Mouse (Mus musculus) kidney, embryonic 14.5 days (tissue): Measurements from ENCODE around the gene Cd63. TPM values are rescaled to one million over a fixed set of nuclear protein-coding genes. Genes with fewer than 3 reads are reported as not detected.

Experiments used
- ATAC-seq: fragments of 200-750 bp; cut with Nextera tagmentation; 2 replicates; pipeline ENCODE4 v1.8.0; 2017; ENCODE audit warnings: moderate number of reproducible peaks, mild to moderate bottlenecking, moderate TSS enrichment, moderate library complexity; ENCODE audit not compliant: low FRiP score, low TSS enrichment
- H3K27ac ChIP-seq: fragments of 300-500 bp; sonication (generic); 2 replicates; pipeline ENCODE4 v1.5.1; 2014; ENCODE audit warnings: low read depth, mild to moderate bottlenecking, low read length, moderate library complexity, mixed read lengths
- H3K27me3 ChIP-seq: fragments of 300-500 bp; sonication (generic); 2 replicates; pipeline ENCODE4 v1.6.1; 2014; ENCODE audit warnings: mild to moderate bottlenecking, low read length; ENCODE audit not compliant: control insufficient read depth, insufficient read depth
- H3K36me3 ChIP-seq: fragments of 300-500 bp; sonication (generic); 2 replicates; pipeline ENCODE4 v1.6.1; 2014; ENCODE audit warnings: low read length, mixed read lengths; ENCODE audit not compliant: control insufficient read depth, insufficient read depth
- H3K4me1 ChIP-seq: fragments of 300-500 bp; sonication (generic); 2 replicates; pipeline ENCODE4 v1.6.1; 2014; ENCODE audit warnings: low read length, mixed read lengths; ENCODE audit not compliant: control insufficient read depth, insufficient read depth
- H3K4me2 ChIP-seq: fragments of 300-500 bp; sonication (generic); replicated peaks from 2 replicates; pipeline ENCODE4 v1.6.1; 2014; ENCODE audit warnings: low read depth, mild to moderate bottlenecking, low read length
- H3K4me3 ChIP-seq: fragments of 300-500 bp; sonication (generic); 2 replicates; pipeline ENCODE4 v1.5.1; 2014; ENCODE audit warnings: mild to moderate bottlenecking, low read length
- H3K9ac ChIP-seq: fragments of 300-500 bp; sonication (generic); 2 replicates; pipeline ENCODE4 v1.6.1; 2014; ENCODE audit warnings: low read depth, mild to moderate bottlenecking, low read length, moderate library complexity
- H3K9me3 ChIP-seq: fragments of 300-500 bp; sonication (generic); 2 replicates; pipeline ENCODE4 v1.6.1; 2016; ENCODE audit warnings: low read length; ENCODE audit not compliant: control insufficient read depth
- WGBS: fragments of 180-500 bp; shearing (Covaris S2); extraction: QIAGEN DNeasy Blood & Tissue Kit; methylation state at CpG from one replicate; pipeline ENCODE4 v1.1.7; 2014; 5-methylcytosine and 5-hydroxymethylcytosine counted together
- polyA plus RNA-seq: library from polyadenylated mRNA; unstranded; fragments of >200 nt; fragmentation: Nextera tagmentation; extraction: Ambion mirVana; gene quantifications from 2 replicates; pipeline ENCODE4 v1.2.1, GENCODE M21; 2014

Gene Cd63
- polyA plus RNA-seq, 1 experiment from 2014 or later, result 479 TPM

- Histone ChIP-seq H3K4me1 (peaks cover 22% of the 10 kb centered on the region), H3K4me2 (no peak overlapping the region), H3K27me3 (no peaks in the 10 kb centered on the region), H3K36me3 (peaks cover 26% of the 10 kb centered on the region; the same call in 1 of the 2 replicates), H3K9ac (no peak overlapping the region), H3K9me3 (no peaks in the 10 kb centered on the region), H3K27ac (peak overlapping the region; percentile 14; the same call in 1 of the 2 replicates), H3K4me3 (no peak overlapping the region)
- ATAC-seq, result no peak
- WGBS, result 82% methylated on average over 7 of the region's 7 CpGs
These were observed 19.2 kb downstream of the Cd63 start for GRCm38 (mm10) chr10:128919966-128920365.

- Histone ChIP-seq H3K4me2 (no peak overlapping the region), H3K4me1 (peaks cover 22% of the 10 kb centered on the region)
- 70% methylated on average over 3 of the region's 3 CpGs for WGBS
These were observed 20.0 kb downstream of the Cd63 start for GRCm38 (mm10) chr10:128920736-128921161.

GRCm38 (mm10) chr10:128921251-128921650, 20.5 kb downstream of the Cd63 start:
- Histone ChIP-seq H3K27me3 (no peaks in the 10 kb centered on the region), H3K4me3 (no peak overlapping the region), H3K27ac (peak overlapping the region; percentile 14; the same call in 1 of the 2 replicates), H3K4me1 (peaks cover 22% of the 10 kb centered on the region), H3K36me3 (peaks cover 25% of the 10 kb centered on the region; the same call in 1 of the 2 replicates), H3K4me2 (no peak overlapping the region), H3K9me3 (no peaks in the 10 kb centered on the region), H3K9ac (no peak overlapping the region)
- ATAC-seq, result no peak
- 56% methylated on average over 1 of the region's 1 CpGs for whole genome bisulfite sequencing

More at GRCm38 (mm10) chr10:128920736-128921161, 20.0 kb downstream of the Cd63 start:
- H3K27me3 ChIP-seq, result no peaks in the 10 kb centered on the region
- peak overlapping the region; percentile 14; the same call in 1 of the 2 replicates for H3K27ac ChIP-seq
- no peak overlapping the region for H3K9ac ChIP-seq
- H3K36me3 ChIP-seq, result peaks cover 26% of the 10 kb centered on the region; the same call in 1 of the 2 replicates
- H3K4me3 ChIP-seq, result no peak overlapping the region
- ATAC-seq, result no peak
- no peaks in the 10 kb centered on the region for H3K9me3 ChIP-seq

GRCm38 (mm10) chr10:128921883-128922821, 21.4 kb downstream of the Cd63 start:
- H3K4me2 ChIP-seq, result peak overlapping the region; percentile 57
- ATAC-seq, result no peak
- no peak overlapping the region for H3K27ac ChIP-seq
- H3K36me3 ChIP-seq, result peaks cover 18% of the 10 kb centered on the region; the same call in 1 of the 2 replicates
- peaks cover 22% of the 10 kb centered on the region for H3K4me1 ChIP-seq
- H3K9ac ChIP-seq, result peak overlapping the region; percentile 73; the same call in 1 of the 2 replicates
- H3K27me3 ChIP-seq, result no peaks in the 10 kb centered on the region
- no peaks in the 10 kb centered on the region for H3K9me3 ChIP-seq
- WGBS, result 70% methylated on average over 16 of the region's 16 CpGs
- H3K4me3 ChIP-seq, result peak overlapping the region; percentile 57

- Histone ChIP-seq H3K27ac (peak within 1 kb of the TSS; percentile 89), H3K27me3 (no peaks in the 10 kb centered on the region), H3K9me3 (no peaks in the 10 kb centered on the region), H3K4me1 (peaks cover 22% of the 10 kb centered on the region), H3K9ac (peak within 1 kb of the TSS; percentile 73), H3K4me2 (peak within 1 kb of the TSS; percentile 57), H3K4me3 (peak within 1 kb of the TSS; percentile 57), H3K36me3 (peaks cover 12% of the 10 kb centered on the region; the same call in 1 of the 2 replicates)
- 7% methylated on average over 1 of the region's 1 CpGs for WGBS
- ATAC-seq, result no peak
These were observed 21.9 kb downstream of the Cd63 start, which contains the start of gene Rdh5 for GRCm38 (mm10) chr10:128922822-128923012. Rdh5 (minus strand) TSS chr10:128922888.

GRCm38 (mm10) chr10:128923013-128923691, 22.4 kb downstream of the Cd63 start:
- WGBS, result under 1% methylated on average over 42 of the region's 42 CpGs
- Histone ChIP-seq H3K27me3 (0 out of 2 replicates have a peak, but pooled peaks cover 2% of the 10 kb centered on the region), H3K4me1 (peaks cover 22% of the 10 kb centered on the region), H3K36me3 (0 out of 2 replicates have a peak, but pooled peaks cover 9% of the 10 kb centered on the region), H3K4me3 (peak overlapping the region; percentile 57), H3K9me3 (no peaks in the 10 kb centered on the region), H3K4me2 (peak overlapping the region; percentile 57), H3K27ac (peak overlapping the region; percentile 89), H3K9ac (peak overlapping the region; percentile 73)
- ATAC-seq, result peak; percentile 96

DNA sequence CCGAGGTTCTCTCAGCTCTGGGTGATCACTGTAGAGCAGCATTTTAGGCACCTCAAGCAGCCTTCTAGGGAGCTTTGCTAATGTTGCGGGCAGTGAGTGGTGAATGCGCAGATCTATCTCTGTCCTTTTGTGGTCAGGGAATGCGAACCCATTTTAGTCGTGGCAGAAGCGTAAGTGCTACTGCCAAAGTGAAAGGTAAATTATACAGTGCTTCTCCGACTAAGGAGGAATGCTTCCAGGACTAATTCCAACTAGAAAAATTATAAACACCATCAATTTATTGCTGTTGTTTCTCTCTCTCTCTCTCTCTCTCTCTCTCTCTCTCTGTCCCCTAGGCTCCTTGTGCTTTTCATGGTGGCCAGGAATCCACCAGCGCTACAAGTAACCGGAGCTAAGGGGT, 23.1 kb downstream of the Cd63 start, which contains the start of gene Bloc1s1:
Gene Bloc1s1, minus strand, starts transcription at position 101 of the 400 bp plus-strand sequence.
- Histone ChIP-seq H3K9me3 (no peaks in the 10 kb centered on the region), H3K9ac (peak within 1 kb of the TSS; percentile 73), H3K4me3 (peak within 1 kb of the TSS; percentile 57), H3K27ac (peak within 1 kb of the TSS; percentile 89), H3K4me2 (peak within 1 kb of the TSS; percentile 57), H3K4me1 (peaks cover 22% of the 10 kb centered on the region), H3K36me3 (0 out of 2 replicates have a peak, but pooled peaks cover 4% of the 10 kb centered on the region), H3K27me3 (0 out of 2 replicates have a peak, but pooled peaks cover 6% of the 10 kb centered on the region)
- 69% methylated on average over 9 of the region's 9 CpGs for WGBS
- no peak for ATAC-seq

DNA sequence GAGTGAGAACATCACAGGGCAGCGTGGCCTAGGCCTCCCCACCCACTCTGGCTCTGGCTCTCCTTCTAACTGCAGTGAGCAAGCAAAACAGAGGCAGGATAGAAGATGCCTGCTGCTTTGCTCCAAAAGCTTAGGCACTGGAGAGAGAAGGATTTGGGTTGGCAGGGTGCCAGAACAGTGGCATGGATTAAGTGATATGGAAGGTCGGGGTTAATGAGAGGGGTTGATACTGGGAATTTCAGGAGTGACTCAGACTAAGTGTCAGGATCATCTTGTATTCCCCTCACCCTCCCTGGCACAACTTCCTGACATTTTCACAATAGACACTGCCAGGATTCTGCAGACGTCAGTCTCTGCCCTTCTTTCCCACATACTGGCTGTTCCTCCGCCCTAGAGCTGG, 27.6 kb downstream of the Cd63 start:
- no peak overlapping the region for H3K4me2 ChIP-seq
- no peak overlapping the region for H3K4me3 ChIP-seq
- no peaks in the 10 kb centered on the region for H3K9me3 ChIP-seq
- peaks cover 27% of the 10 kb centered on the region for H3K27me3 ChIP-seq
- WGBS, result 36% methylated on average over 4 of the region's 4 CpGs
- H3K36me3 ChIP-seq, result no peaks in the 10 kb centered on the region
- H3K4me1 ChIP-seq, result peaks cover 7% of the 10 kb centered on the region
- no peak overlapping the region for H3K9ac ChIP-seq
- H3K27ac ChIP-seq, result no peak overlapping the region
- ATAC-seq, result no peak
